Mouse (Mus musculus): ENCODE data around the gene Kcnf1. TPM values are rescaled to one million over a fixed set of nuclear protein-coding genes. Genes with fewer than 3 reads are reported as not detected.
"Not testable (repeated sequence)": the region's sequence is repeated elsewhere in the genome, so short reads cannot be mapped to it uniquely, and the experiment has no call there.

The Kcnf1 gene
- polyA plus RNA-seq, 1 experiment from 2014 or later = 1.4 TPM

- no peak overlapping the region for H3K9ac ChIP-seq
- H3K4me1 ChIP-seq (replicated peaks) = no peaks in the 10 kb centered on the region
- H3K36me3 ChIP-seq = no peaks in the 10 kb centered on the region
- no peak overlapping the region for H3K27ac ChIP-seq (replicated peaks)
- no peak overlapping the region for H3K4me2 ChIP-seq
- WGBS = 79% methylated on average over 1 of the region's 1 CpGs
- H3K4me3 ChIP-seq = no peak overlapping the region
- H3K27me3 ChIP-seq = no peaks in the 10 kb centered on the region
- ATAC-seq (ENCODE audit: low read depth) = no peak
- no peaks in the 10 kb centered on the region for H3K9me3 ChIP-seq
These were observed 20.9 kb downstream of the Kcnf1 start for GRCm38 (mm10) chr12:17155781-17156180.

GRCm38 (mm10) chr12:17152840-17153239 is 23.8 kb downstream of the Kcnf1 start:
- ATAC-seq (ENCODE audit: low read depth) = no peak
- no peak overlapping the region for H3K9ac ChIP-seq
- H3K9me3 ChIP-seq = no peaks in the 10 kb centered on the region
- 72% methylated on average over 7 of the region's 7 CpGs for WGBS
- no peaks in the 10 kb centered on the region for H3K27me3 ChIP-seq
- no peaks in the 10 kb centered on the region for H3K36me3 ChIP-seq
- no peak overlapping the region for H3K4me2 ChIP-seq
- H3K27ac ChIP-seq (replicated peaks) = no peak overlapping the region
- H3K4me1 ChIP-seq (replicated peaks) = peaks cover 8% of the 10 kb centered on the region
- no peak overlapping the region for H3K4me3 ChIP-seq

GRCm38 (mm10) chr12:17148920-17149319 is 27.8 kb downstream of the Kcnf1 start:
- H3K27me3 ChIP-seq = no peaks in the 10 kb centered on the region
- no peak overlapping the region for H3K4me2 ChIP-seq
- no peak overlapping the region for H3K4me3 ChIP-seq
- no peak overlapping the region for H3K9ac ChIP-seq
- peak; percentile 36; the same call in 1 of the 2 replicates for ATAC-seq (ENCODE audit: low read depth)
- no peaks in the 10 kb centered on the region for H3K9me3 ChIP-seq
- WGBS = 50% methylated on average over 10 of the region's 10 CpGs
- no peaks in the 10 kb centered on the region for H3K36me3 ChIP-seq
- no peak overlapping the region for H3K27ac ChIP-seq (replicated peaks)
- H3K4me1 ChIP-seq (replicated peaks) = peaks cover 8% of the 10 kb centered on the region

GRCm38 (mm10) chr12:17141791-17142190 is 34.9 kb downstream of the Kcnf1 start:
- H3K27ac ChIP-seq (replicated peaks) = no peak overlapping the region
- H3K4me2 ChIP-seq = no peak overlapping the region
- H3K4me1 ChIP-seq (replicated peaks) = no peaks in the 10 kb centered on the region; the same call in 1 of the 2 replicates
- no peak overlapping the region for H3K9ac ChIP-seq
- H3K9me3 ChIP-seq = no peaks in the 10 kb centered on the region
- H3K27me3 ChIP-seq = no peaks in the 10 kb centered on the region
- H3K4me3 ChIP-seq = no peak overlapping the region
- 27% methylated on average over 2 of the region's 2 CpGs for WGBS
- H3K36me3 ChIP-seq = no peaks in the 10 kb centered on the region
- no peak for ATAC-seq (ENCODE audit: low read depth)

GRCm38 (mm10) chr12:17140436-17140835 is 36.3 kb downstream of the Kcnf1 start:
- no peak overlapping the region for H3K4me3 ChIP-seq
- ATAC-seq (ENCODE audit: low read depth) = no peak
- H3K27me3 ChIP-seq = no peaks in the 10 kb centered on the region
- no peak overlapping the region for H3K9ac ChIP-seq
- H3K27ac ChIP-seq (replicated peaks) = no peak overlapping the region
- H3K36me3 ChIP-seq = no peaks in the 10 kb centered on the region
- H3K4me1 ChIP-seq (replicated peaks) = no peaks in the 10 kb centered on the region; the same call in 1 of the 2 replicates
- no peak overlapping the region for H3K4me2 ChIP-seq
- WGBS = 78% methylated on average over 3 of the region's 3 CpGs
- H3K9me3 ChIP-seq = no peaks in the 10 kb centered on the region

GRCm38 (mm10) chr12:17134546-17135096 is 42.1 kb downstream of the Kcnf1 start:
- ATAC-seq (ENCODE audit: low read depth) = no peak
- 84% methylated on average over 9 of the region's 9 CpGs for WGBS
- H3K36me3 ChIP-seq = no peaks in the 10 kb centered on the region

GRCm38 (mm10) chr12:17132243-17132642 is 44.4 kb downstream of the Kcnf1 start:
- no peak overlapping the region for H3K27ac ChIP-seq (replicated peaks)
- no peaks in the 10 kb centered on the region for H3K9me3 ChIP-seq
- H3K9ac ChIP-seq = no peak overlapping the region
- no peak overlapping the region for H3K4me3 ChIP-seq
- WGBS = 66% methylated on average over 8 of the region's 8 CpGs
- H3K27me3 ChIP-seq = no peaks in the 10 kb centered on the region
- H3K4me2 ChIP-seq = no peak overlapping the region
- no peak for ATAC-seq (ENCODE audit: low read depth)
- H3K4me1 ChIP-seq (replicated peaks) = no peaks in the 10 kb centered on the region
- H3K36me3 ChIP-seq = no peaks in the 10 kb centered on the region

More at GRCm38 (mm10) chr12:17134546-17135096, 42.1 kb downstream of the Kcnf1 start:
- H3K9ac ChIP-seq = no peak overlapping the region
- H3K4me1 ChIP-seq (replicated peaks) = no peaks in the 10 kb centered on the region
- H3K27me3 ChIP-seq = no peaks in the 10 kb centered on the region
- H3K4me3 ChIP-seq = no peak overlapping the region
- no peak overlapping the region for H3K27ac ChIP-seq (replicated peaks)
- H3K9me3 ChIP-seq = no peaks in the 10 kb centered on the region
- H3K4me2 ChIP-seq = no peak overlapping the region

GRCm38 (mm10) chr12:17131563-17131962 is 45.1 kb downstream of the Kcnf1 start:
- Histone ChIP-seq H3K27me3 (no peaks in the 10 kb centered on the region), H3K4me2 (no peak overlapping the region), H3K4me1 (replicated peaks) (no peaks in the 10 kb centered on the region), H3K27ac (replicated peaks) (no peak overlapping the region), H3K36me3 (no peaks in the 10 kb centered on the region), H3K4me3 (no peak overlapping the region), H3K9me3 (no peaks in the 10 kb centered on the region), H3K9ac (no peak overlapping the region)
- no peak for ATAC-seq (ENCODE audit: low read depth)
- WGBS = 90% methylated on average over 10 of the region's 10 CpGs

- not testable (repeated sequence) for ATAC-seq (ENCODE audit: low read depth); H3K9ac ChIP-seq; H3K27me3 ChIP-seq; H3K4me3 ChIP-seq; H3K27ac ChIP-seq (replicated peaks); H3K4me1 ChIP-seq (replicated peaks); H3K4me2 ChIP-seq; H3K36me3 ChIP-seq; H3K9me3 ChIP-seq
- WGBS = 100% methylated on average over 8 of the region's 12 CpGs
These were observed 53.8 kb downstream of the Kcnf1 start for GRCm38 (mm10) chr12:17122881-17123280.

Other genes with a start within 250 kb of the Kcnf1 start
- 1.4 and 2.2 TPM in 2 replicates for gene Pqlc3, start 176.5 kb downstream of the Kcnf1 start, polyA plus RNA-seq (2015; fragmentation: Nextera tagmentation; extraction: Ambion mirVana)
- gene 2410004P03Rik, start 165.2 kb downstream of the Kcnf1 start, polyA plus RNA-seq (2015; fragmentation: Nextera tagmentation; extraction: Ambion mirVana) = 1.1 and 1.6 TPM in 2 replicates
- 328 and 380 TPM in 2 replicates for gene Pdia6, start 89.7 kb upstream of the Kcnf1 start, polyA plus RNA-seq (2015; fragmentation: Nextera tagmentation; extraction: Ambion mirVana)
- 0.32 and 0.83 TPM in 2 replicates for gene Atp6v1c2, start 152.5 kb upstream of the Kcnf1 start, polyA plus RNA-seq (2015; fragmentation: Nextera tagmentation; extraction: Ambion mirVana)
- 21.9 and 25.3 TPM in 2 replicates for gene Nol10, start 171.6 kb upstream of the Kcnf1 start, polyA plus RNA-seq (2015; fragmentation: Nextera tagmentation; extraction: Ambion mirVana)